Mouse (Mus musculus): ENCODE results near the gene Hspg2. TPM values are rescaled to one million over a fixed set of nuclear protein-coding genes. Genes with fewer than 3 reads are reported as not detected.
A peak's percentile ranks its signal among the peaks of the same experiment; 100 is the strongest.

The Hspg2 gene
- total and polyA plus RNA-seq, 2 experiments = 7.2 to 7.6 TPM

DNA sequence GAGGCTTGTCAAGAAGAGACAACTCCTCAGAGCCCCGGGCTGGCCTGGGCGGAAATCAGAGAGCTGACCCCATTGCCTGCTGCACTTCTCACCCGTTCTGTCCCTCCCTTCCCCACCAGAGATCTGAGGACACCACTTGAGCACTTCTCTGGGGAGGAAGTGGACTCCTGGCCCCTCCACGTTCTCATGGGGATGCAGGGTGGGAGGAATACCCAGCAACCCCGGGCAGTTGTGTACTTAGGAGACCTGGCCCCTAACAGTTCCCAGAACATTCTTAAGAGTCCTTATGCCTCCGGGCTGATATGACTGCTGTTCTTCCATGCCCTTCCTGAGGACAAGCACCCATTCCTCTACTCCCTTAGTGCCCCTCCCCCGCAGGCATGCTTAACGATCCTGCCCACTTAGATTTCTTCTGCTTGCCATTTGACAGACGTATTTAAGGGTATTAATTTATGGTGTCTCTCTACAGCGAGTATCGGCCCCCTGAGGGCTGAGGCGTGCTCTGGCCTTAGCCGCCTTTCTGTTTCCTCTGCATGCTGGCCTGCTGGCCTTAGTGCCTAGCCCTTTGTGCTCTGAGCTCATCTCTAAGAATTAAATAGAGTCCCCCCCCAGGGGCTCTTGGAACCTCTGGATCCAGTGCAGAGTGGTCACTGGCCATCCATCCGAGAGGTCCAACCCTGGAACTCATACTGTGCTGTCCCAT, 16.8 kb downstream of the Hspg2 start:
- Histone ChIP-seq H3K27ac (replicated peaks; ENCODE audit: insufficient read depth, low read depth, low read length) (0 out of 2 replicates have a peak overlapping the region, but pooled peaks have one; percentile 7), H3K4me1 (ENCODE audit: control insufficient read depth, insufficient read depth, low read length) (peaks cover 12% of the 10 kb centered on the region)
- no peak for DNase-seq (ENCODE audit: extremely low read depth, low read depth, low spot score)

DNA sequence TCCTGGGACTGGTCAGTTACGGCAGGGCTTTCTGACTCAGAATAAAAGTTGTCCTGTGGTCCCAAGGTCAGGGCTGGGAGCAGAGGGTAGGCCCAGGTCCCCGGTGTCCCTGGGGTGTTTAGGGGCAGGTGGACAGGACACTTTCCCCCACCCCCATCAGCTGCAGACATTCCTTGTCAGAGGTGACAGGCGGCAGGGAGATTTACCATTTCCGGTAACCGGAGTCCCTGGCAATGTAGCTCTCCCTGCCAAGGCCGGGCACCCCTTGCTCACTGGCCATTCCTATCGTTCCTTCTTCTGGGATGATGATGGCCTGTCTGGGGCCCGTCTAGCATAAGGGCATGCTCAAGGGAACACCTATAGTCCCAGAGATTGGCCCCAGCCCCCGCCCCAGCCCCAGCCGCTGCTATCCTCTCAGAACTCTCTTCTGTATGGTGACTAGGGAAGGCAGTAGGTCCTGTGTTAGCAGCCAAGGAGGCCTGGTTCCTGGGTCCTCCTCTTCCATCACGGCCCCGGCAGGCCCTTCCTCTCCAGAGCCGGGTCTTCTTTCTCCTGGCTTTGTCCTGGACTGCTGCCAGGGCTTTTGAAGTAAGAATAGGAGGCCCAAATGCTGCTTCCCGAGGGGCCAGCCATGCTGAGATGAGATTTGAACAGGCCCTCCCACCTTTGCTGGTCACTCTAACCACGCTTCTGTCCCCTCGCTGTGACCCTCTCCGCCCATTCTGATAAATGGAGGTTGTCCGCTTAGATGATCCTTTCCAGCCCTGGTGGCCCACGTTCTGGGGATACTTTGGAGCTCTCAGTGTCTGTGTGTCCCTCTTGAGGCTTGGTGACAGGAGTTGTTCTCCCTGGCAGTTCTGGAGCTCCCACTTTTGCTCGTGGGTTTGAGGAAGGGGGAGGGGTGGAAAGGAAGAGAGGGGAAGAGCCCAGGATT, 17.8 kb downstream of the Hspg2 start:
- no peaks in the 10 kb centered on the region for H3K27me3 ChIP-seq (ENCODE audit: control insufficient read depth, insufficient read depth, low read length)
- H3K36me3 ChIP-seq (ENCODE audit: control insufficient read depth, insufficient read depth, low read length) = no peaks in the 10 kb centered on the region
- no peak for TF ChIP-seq POLR2A (IDR thresholded peaks at IDR 0.05; ENCODE audit: extremely low read depth, insufficient read depth, low read length)
- TF ChIP-seq CTCF (IDR thresholded peaks at IDR 0.05; ENCODE audit: low read depth, low read length) = no peak
- 66% methylated on average over 20 of the region's 20 CpGs for WGBS
- DNase-seq (ENCODE audit: extremely low read depth, low read depth, low spot score) = no peak
- peak overlapping the region; percentile 23; the same call in 1 of the 2 replicates for H3K27ac ChIP-seq (replicated peaks; ENCODE audit: insufficient read depth, low read depth, low read length)
- H3K4me3 ChIP-seq (ENCODE audit: insufficient read depth, low read depth, low read length) = no peak overlapping the region
- no peak overlapping the region for H3K9ac ChIP-seq (ENCODE audit: low read depth, low read length)
- peaks cover 7% of the 10 kb centered on the region for H3K4me1 ChIP-seq (ENCODE audit: control insufficient read depth, insufficient read depth, low read length)
- no peaks in the 10 kb centered on the region for H3K79me2 ChIP-seq (ENCODE audit: control insufficient read depth, insufficient read depth, low read length)

More for the DNA sequence above, 16.8 kb downstream of the Hspg2 start:
- H3K36me3 ChIP-seq (ENCODE audit: control insufficient read depth, insufficient read depth, low read length) = no peaks in the 10 kb centered on the region
- H3K9ac ChIP-seq (ENCODE audit: low read depth, low read length) = no peak overlapping the region
- 60% methylated on average over 14 of the region's 14 CpGs for WGBS
- TF ChIP-seq CTCF (IDR thresholded peaks at IDR 0.05; ENCODE audit: low read depth, low read length) (no peak), POLR2A (IDR thresholded peaks at IDR 0.05; ENCODE audit: extremely low read depth, insufficient read depth, low read length) (no peak)
- H3K79me2 ChIP-seq (ENCODE audit: control insufficient read depth, insufficient read depth, low read length) = no peaks in the 10 kb centered on the region
- no peak overlapping the region for H3K4me3 ChIP-seq (ENCODE audit: insufficient read depth, low read depth, low read length)
- no peaks in the 10 kb centered on the region for H3K27me3 ChIP-seq (ENCODE audit: control insufficient read depth, insufficient read depth, low read length)

DNA sequence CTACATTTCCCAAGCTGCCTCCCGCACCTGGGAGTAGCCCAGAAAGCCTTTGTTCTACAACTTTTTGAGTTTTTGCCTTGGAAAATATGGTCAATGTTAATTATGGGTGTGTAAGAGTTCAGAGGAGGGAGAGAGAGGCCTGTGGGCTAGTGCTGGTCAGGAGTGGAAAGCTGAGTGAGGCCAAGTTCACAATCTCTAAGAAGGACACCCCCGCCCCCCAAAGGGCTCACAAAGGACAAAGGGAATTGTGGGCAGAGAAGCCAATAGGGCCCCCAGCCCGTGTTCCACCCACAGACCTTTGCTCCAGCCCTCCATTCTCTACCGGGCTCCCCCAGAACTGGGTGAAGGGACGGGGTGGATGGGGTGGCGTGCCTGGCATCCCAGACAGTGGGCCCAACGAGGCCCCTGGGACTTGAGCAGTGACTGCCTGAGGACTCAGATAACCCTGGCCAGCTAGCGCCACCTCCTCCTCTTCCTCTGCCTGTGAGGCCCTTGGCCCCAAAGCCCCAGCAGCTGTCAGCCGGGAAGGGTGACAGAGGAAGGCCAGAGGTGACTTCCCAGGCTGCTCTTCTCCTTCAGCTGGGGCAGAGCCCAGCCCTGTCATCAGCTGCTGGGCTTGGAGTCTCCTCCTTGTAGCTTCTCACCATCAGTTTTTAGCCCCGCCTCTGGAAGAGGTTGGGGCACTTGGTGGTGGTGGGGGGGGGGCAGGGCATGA, 18.9 kb downstream of the Hspg2 start:
- peak overlapping the region; percentile 68 for H3K27ac ChIP-seq (replicated peaks; ENCODE audit: insufficient read depth, low read depth, low read length)
- 65% methylated on average over 10 of the region's 10 CpGs for WGBS
- no peak for TF ChIP-seq POLR2A (IDR thresholded peaks at IDR 0.05; ENCODE audit: extremely low read depth, insufficient read depth, low read length)
- TF ChIP-seq CTCF (IDR thresholded peaks at IDR 0.05; ENCODE audit: low read depth, low read length) = no peak
- no peaks in the 10 kb centered on the region for H3K27me3 ChIP-seq (ENCODE audit: control insufficient read depth, insufficient read depth, low read length)
- H3K79me2 ChIP-seq (ENCODE audit: control insufficient read depth, insufficient read depth, low read length) = no peaks in the 10 kb centered on the region
- H3K4me1 ChIP-seq (ENCODE audit: control insufficient read depth, insufficient read depth, low read length) = peaks cover 2% of the 10 kb centered on the region
- H3K4me3 ChIP-seq (ENCODE audit: insufficient read depth, low read depth, low read length) = no peak overlapping the region
- DNase-seq (ENCODE audit: extremely low read depth, low read depth, low spot score) = no peak
- H3K36me3 ChIP-seq (ENCODE audit: control insufficient read depth, insufficient read depth, low read length) = no peaks in the 10 kb centered on the region
- H3K9ac ChIP-seq (ENCODE audit: low read depth, low read length) = no peak overlapping the region

DNA sequence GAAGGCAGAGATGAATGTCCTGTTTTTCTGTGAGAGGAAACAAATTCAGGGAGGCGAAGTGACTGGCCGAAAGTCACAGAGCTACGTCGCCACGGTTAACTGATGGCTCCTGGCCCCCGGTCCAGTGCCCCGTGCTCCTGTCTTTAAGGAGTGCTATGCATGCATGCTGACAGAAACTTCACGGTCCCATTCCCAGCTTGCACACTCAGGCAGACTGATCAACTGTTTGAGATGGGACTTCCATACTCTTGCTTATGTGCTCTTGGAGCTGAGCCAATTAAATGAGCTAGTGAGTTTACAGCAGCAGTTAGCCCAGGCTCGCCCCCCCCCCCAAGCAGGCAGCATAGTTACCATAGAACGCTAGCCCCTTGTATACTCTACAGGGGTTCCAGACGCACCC, 19.5 kb downstream of the Hspg2 start:
- Histone ChIP-seq H3K9ac (ENCODE audit: low read depth, low read length) (no peak overlapping the region), H3K4me3 (ENCODE audit: insufficient read depth, low read depth, low read length) (no peak overlapping the region)

DNA sequence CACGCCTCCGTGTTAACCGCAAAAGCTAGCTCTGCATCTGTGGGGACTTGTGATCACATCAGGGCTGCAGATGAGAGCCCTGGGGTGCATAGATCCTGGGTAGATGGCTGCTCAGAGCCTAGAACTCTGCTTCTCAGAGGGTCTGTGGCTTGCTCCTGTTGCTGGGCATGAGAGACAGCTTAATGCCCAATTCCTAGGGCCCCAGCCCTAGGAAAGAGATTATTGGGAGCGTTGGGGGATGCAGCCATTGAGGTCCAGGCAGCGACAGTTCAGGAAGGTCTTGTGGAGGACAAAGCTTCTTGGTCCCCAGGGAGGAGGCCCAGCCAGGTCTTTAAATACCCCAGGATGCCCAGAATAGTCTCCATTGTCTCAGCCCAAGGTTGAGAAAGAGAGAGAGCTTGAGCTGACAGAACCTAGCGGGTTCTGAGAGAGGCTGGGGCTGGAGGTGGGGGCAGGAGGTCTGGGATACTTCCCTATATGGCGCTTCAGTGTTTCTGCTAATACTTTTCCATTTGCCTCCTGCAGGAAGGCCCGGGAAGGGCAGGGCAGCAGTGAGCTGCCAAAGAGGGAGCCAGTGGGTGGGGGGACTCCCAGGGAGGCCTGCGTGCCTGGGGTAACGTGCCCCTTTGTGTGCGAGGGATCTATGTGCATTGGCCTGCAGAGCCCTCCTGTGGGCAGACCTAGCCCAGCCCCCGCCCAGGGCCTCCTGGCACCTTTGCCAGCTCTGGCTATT, 20.2 kb downstream of the Hspg2 start:
- Histone ChIP-seq H3K4me3 (ENCODE audit: insufficient read depth, low read depth, low read length) (no peak overlapping the region), H3K27me3 (ENCODE audit: control insufficient read depth, insufficient read depth, low read length) (no peaks in the 10 kb centered on the region), H3K79me2 (ENCODE audit: control insufficient read depth, insufficient read depth, low read length) (no peaks in the 10 kb centered on the region; the same call in 1 of the 2 replicates), H3K4me1 (ENCODE audit: control insufficient read depth, insufficient read depth, low read length) (peaks cover 2% of the 10 kb centered on the region), H3K27ac (replicated peaks; ENCODE audit: insufficient read depth, low read depth, low read length) (peak overlapping the region; percentile 55; the same call in 1 of the 2 replicates), H3K9ac (ENCODE audit: low read depth, low read length) (no peak overlapping the region), H3K36me3 (ENCODE audit: control insufficient read depth, insufficient read depth, low read length) (no peaks in the 10 kb centered on the region)
- WGBS = 59% methylated on average over 12 of the region's 12 CpGs
- TF ChIP-seq POLR2A (IDR thresholded peaks at IDR 0.05; ENCODE audit: extremely low read depth, insufficient read depth, low read length) (no peak), CTCF (IDR thresholded peaks at IDR 0.05; ENCODE audit: low read depth, low read length) (peak; percentile 32)
- DNase-seq (ENCODE audit: extremely low read depth, low read depth, low spot score) = no peak

More for the DNA sequence above, 19.5 kb downstream of the Hspg2 start:
- no peaks in the 10 kb centered on the region for H3K36me3 ChIP-seq (ENCODE audit: control insufficient read depth, insufficient read depth, low read length)
- TF ChIP-seq POLR2A (IDR thresholded peaks at IDR 0.05; ENCODE audit: extremely low read depth, insufficient read depth, low read length) (no peak), CTCF (IDR thresholded peaks at IDR 0.05; ENCODE audit: low read depth, low read length) (no peak)
- H3K4me1 ChIP-seq (ENCODE audit: control insufficient read depth, insufficient read depth, low read length) = peaks cover 2% of the 10 kb centered on the region
- WGBS = 76% methylated on average over 11 of the region's 11 CpGs
- no peaks in the 10 kb centered on the region for H3K27me3 ChIP-seq (ENCODE audit: control insufficient read depth, insufficient read depth, low read length)
- DNase-seq (ENCODE audit: extremely low read depth, low read depth, low spot score) = no peak
- H3K27ac ChIP-seq (replicated peaks; ENCODE audit: insufficient read depth, low read depth, low read length) = peak overlapping the region; percentile 27
- H3K79me2 ChIP-seq (ENCODE audit: control insufficient read depth, insufficient read depth, low read length) = no peaks in the 10 kb centered on the region; the same call in 1 of the 2 replicates

All from liver, adult 2 months (tissue).